Mouse (Mus musculus): ENCODE measurements around the gene Gm7030.
"Not testable (repeated sequence)": the region's sequence is repeated elsewhere in the genome, so short reads cannot be mapped to it uniquely, and the experiment has no call there.

Gene Gm7030

DNA sequence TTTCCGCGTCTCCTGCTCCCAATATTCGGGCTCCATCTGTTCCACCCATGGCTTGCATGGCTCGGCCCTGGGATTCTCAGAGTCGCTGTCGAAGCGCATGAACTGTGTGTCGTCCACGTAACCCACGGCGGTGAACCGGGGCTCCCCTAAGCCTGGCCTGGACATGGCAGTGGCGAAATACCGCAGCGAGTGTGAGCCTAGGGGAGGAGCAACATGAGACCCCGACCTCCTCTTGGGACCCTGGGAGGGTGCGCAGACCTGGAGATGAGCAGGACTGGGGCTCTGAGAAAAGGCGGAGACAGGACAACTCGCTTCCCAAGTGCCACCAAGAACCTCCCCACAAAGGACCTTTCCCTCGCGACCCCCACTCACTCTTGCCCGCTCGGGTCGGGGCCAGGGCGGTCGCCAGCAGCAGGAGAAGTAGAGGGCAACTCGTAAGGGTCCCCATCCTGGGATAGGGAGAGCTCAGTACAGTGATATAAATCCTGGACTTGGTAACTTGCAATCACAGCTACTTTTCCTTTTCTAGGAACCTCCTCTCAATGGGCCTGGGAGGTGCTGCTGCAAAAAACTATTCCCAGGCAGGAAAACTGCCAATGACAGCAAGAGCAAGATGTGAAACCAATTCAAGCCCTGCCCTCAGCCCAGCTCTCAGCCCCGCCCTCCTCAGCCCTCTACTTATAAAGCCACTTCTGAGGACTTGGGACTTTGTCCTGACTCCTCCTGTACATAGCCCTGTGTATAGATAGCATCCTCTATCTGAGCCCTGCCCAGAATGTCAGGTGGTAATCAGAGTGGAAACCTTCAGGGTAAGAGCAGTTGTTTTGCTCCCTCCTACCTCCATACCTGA, at the start of gene Gm7030:
Gm7030 (minus strand) TSS at position 458 of the 850 bp plus-strand sequence.
- peak; percentile 35 to 56 for DNase-seq

GRCm38 (mm10) chr17:36178938-36179337, 49.7 kb upstream of the Gm7030 start:
- peak in 1 of 2 experiments; percentile 46 for DNase-seq

DNA sequence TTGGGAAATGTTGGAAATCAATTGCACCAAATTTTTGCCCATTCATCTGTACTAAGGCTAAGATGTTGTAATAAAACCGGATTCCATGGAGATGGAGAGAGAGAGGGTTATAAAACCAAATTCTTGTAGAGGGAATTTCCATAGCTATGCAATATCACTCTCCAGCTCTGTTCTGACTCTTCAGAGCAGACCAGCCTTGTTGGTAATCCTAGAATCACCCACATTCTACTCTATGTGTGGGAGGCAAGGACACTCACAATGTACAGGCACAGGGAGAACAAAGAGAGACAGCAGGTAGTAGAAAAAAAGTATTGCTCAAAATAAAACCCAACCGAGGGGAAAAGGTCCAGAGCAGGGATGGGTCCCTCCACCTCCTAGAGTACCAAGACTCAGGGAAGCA, 46.9 kb upstream of the Gm7030 start:
- DNase-seq, result not testable (repeated sequence)

GRCm38 (mm10) chr17:36170287-36170814, 41.1 kb upstream of the Gm7030 start:
- no peak for DNase-seq

DNA sequence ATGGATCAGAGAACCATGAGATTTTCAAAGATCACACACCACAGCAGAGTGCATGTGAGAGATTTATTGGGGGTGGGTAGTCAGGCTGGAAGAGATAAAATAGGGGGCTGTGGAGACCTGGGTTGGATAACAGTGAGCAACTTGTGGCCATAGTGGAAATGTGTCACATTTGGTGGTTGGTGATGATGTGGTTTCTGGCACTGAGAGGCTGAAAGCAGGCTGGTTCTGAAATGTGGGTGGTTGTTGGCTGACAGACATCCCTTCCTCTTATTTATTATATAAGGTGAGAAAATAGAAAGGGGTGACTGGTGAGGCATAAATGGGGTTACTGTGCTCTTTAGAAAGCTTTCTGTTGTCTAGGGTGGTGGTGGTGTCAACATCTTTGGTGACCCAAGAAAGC, 40.5 kb upstream of the Gm7030 start:
- DNase-seq, result no peak

GRCm38 (mm10) chr17:36169094-36169493, 39.9 kb upstream of the Gm7030 start:
- not testable (repeated sequence) for DNase-seq

- DNase-seq, result peak in 1 of 2 experiments; percentile 32
Measured at GRCm38 (mm10) chr17:36168039-36168652, 38.9 kb upstream of the Gm7030 start, which contains the start of gene Gm8909. Gm8909 (minus strand) TSS chr17:36168537.

DNA sequence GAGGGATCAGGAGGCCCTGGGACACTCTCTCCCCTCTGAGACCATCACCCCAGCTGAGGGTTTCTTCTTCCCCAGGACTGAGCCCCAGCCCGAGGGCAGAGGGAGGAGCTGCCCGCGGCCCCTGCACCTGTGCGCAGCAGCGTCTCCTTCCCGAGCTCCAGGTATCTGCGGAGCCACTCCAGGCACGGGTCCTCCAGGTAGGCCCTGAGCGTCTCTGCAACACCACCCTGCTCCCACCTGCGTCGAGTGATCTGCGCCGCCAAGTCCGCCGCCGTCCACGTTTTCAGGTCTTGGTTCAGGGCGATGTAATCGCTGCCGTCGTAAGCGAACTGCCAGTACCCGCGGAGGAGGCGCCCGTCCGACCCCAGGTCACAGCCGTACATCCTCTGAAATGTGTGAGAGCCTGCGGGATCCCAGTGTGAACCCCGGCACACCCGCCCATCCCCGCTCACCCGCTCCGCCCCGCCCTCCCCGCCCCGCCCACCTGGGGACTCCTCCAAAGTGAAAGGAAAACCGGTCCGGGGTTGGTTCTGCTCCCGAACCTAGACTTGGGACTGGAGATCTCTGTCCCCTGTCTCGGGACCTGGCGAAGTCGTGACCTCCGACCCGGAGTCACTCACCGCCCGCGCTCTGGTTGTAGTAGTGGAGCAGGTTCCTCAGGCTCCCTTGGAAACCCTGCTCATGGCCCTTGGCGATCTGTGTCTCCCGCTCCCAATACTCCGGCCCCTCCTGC, 38.2 kb upstream of the Gm7030 start:
- peak; percentile 16 to 37 for DNase-seq

GRCm38 (mm10) chr17:36166901-36167300, 37.7 kb upstream of the Gm7030 start:
- DNase-seq, result not testable (repeated sequence)

DNA sequence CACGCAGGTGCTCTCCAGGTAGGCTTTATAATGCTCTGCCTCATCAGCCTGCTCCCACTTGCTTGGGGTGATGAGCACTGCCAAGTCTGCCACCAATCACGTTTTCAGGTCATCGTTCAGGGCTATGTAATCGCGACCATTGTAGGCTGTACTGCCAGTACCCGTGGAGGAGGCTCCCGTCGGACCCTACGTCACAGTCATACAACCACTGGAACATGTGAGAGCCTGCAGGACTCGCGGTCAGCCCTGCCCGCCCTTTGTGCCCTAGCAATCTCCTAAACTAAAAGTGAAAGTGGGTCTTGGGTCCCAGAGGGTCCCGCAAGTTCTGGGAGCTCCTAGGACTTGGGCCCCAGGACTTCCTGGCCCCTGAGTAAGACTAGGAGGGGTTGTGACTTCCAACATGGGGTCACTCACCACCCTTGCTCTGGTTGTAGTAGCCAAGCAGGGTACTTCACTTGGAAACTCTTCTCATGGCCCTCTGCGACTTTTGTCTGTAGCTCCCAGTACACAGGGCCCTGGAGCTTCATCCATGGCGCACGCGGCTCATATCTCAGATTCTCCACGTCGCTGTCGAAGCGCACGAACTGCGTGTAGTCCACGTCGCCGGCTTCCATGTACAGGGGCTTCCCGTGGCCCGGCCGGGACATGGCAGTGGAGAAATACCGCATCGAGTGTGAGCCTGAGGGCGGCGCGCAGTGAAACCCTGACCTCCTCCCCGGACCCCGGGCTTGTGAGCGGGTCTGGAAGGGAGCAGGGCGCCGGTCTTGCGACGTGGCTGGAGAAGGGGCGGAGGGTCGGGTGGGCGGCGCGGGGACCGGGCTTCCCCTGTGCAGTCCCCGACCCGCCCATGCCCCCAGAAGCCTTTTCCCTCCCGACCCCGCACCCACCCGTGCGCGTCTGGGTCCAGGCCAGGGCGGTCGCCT, 32.2 kb upstream of the Gm7030 start:
- no peak for DNase-seq

GRCm38 (mm10) chr17:36158264-36158663, 29.0 kb upstream of the Gm7030 start:
- not testable (repeated sequence) for DNase-seq

- DNase-seq, result peak in 1 of 2 experiments; percentile 40
Measured at GRCm38 (mm10) chr17:36157782-36158181, 28.6 kb upstream of the Gm7030 start.

GRCm38 (mm10) chr17:36154271-36155149, 25.3 kb upstream of the Gm7030 start:
- DNase-seq, result no peak

DNA sequence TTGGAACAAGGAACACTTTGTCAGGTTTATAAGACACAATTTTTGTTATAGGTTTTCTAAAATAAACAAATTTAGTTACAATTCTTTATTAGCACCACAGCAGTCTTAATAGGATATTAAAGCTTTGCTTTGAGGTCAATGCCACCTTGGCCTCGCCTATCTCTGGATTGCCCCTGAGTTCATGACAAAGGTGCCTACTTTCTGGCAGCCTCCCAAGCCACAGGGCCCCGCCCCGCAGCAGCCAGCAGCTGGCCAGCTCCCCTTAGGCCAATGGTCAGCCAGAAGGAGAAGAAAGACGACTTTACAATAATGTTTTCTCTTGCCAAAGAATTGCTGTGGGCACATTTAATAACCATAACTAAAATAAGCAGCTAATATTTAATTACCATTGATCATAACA, 22.0 kb upstream of the Gm7030 start:
- DNase-seq, result peak in 1 of 2 experiments; percentile 39

DNA sequence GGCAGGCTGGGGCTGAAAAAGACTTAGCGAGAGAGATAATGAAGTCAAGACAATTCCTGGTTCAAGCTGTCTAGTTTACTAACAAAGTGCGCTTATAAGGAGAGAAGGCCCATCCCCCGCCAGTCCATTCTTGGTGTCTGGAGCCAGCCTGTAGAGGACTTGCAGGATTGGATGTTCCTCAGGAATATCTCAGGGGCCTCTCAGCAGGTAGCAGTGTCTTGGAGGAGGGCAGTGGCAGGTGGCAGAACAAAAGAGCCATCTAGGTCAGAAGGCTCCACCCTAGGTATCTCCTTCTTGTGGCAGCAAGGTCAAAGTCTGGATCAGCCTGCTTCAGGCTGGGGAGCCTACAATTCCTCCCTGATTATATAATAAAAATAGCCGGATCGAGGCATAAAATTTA, 19.2 kb upstream of the Gm7030 start:
- DNase-seq, result not testable (repeated sequence)

- DNase-seq, result not testable (repeated sequence)
Measured at GRCm38 (mm10) chr17:36146937-36147336, 17.7 kb upstream of the Gm7030 start.

DNA sequence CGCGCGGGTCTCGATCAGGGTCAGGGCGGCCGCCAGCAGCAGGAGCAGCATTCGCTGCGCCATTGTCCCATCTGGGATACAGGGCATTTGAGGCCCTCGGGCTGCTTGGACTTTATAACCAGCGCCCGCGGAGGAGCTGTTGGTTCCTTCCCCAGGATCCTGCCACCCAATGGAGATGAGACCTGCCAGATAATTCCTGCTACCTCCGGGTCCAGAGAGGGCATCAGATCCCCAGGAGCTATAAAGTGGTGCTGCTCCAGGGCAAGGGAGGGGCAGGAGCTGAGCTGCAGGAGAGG, 16.6 kb upstream of the Gm7030 start:
- peak in 1 of 2 experiments; percentile 25 for DNase-seq

DNA sequence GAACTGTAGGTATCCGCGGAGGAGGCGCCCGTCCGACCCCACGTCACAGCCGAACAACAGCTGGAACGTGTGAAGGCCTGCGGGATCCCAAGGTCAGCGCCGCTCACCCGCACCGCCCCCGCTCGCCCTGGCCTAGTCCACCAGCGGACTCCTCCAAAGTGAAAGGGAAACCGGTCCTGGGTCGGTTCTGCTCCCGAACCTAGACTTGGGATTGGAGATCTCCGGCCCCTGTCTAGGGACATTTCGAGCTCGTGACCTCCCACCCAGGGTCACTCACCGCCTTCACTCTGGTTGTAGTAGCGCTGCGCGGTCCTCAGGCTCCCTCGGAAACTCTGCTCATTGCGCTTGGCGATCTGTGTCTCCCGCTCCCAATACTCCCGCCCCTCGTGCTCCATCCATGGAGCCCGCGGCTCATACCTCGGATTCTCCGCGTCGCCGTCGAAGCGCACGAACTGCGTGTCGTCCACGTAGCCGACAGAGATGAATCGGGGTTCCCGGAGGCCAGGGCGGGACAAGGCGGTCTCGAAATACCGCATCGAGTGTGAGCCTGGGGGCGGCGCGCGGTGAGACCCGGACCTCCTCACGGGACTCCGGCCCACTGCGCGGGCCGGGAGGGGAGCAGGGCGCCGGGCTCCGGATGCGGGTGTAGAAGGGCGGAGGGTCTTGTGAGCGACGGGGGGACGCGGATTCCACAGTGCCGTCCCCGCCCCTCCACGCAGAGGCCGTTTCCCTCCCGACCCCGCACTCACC, 16.1 kb upstream of the Gm7030 start:
- peak in 1 of 2 experiments; percentile 25 for DNase-seq

- not testable (repeated sequence) for DNase-seq
Measured at GRCm38 (mm10) chr17:36136299-36136848, 7.1 kb upstream of the Gm7030 start.
